Mouse (Mus musculus) olfactory bulb, adult 2 months (tissue): ENCODE results near the gene Heg1.

ENCODE experiments used
- CTCF ChIP-seq: fragments of 200-500 bp; IDR thresholded peaks from 2 replicates; pipeline ENCODE4 v1.5.1; 2012; ENCODE audit warnings: low read depth, mild to moderate bottlenecking, low read length, moderate library complexity; ENCODE audit not compliant: insufficient read depth
- POLR2A ChIP-seq: fragments of 200-500 bp; IDR thresholded peaks from 2 replicates; pipeline ENCODE4 v1.6.1; 2012; ENCODE audit warnings: mild to moderate bottlenecking, low read depth, low read length, moderate library complexity; ENCODE audit not compliant: insufficient read depth

DNA sequence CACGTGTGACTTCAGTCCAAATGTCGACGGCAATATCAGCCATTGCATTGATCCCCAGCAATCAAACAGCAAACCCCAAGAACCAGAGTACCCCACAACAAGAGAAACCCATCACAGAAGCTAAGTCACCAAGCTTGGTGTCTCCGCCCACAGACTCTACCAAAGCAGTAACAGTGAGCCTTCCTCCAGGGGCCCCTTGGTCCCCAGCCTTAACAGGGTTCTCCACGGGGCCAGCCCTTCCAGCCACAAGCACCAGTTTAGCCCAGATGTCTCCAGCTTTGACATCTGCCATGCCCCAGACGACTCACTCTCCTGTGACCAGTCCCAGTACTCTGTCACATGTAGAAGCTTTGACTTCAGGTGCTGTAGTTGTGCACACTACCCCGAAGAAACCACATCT is 42.7 kb downstream of the Heg1 start:
- TF ChIP-seq CTCF (no peak), POLR2A (no peak)
